ENCODE assay signal across 14 mouse cellular contexts in the genomic region with DNA sequence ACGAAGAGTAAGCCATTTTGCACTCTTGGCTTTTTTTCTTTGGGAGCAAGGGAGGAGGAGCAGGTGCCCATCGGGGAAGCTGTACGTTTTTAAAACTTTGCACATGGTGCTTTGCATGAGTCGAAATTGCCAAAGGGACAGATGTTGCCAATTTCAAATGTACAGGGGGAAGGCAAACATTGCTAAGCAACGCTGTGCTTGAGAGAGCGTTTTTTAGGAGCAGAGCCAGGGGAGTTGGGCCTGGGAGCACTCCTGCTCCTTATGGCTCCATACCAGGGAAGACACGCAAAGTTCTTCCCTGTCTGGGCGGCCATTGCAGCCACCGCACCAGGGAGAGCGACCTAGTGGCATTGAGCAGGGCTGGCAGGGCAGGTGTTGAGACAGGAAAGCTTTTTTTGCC.
A peak's percentile ranks its signal among the peaks of the same experiment; 100 is the strongest.
DNase-seq lines count a peak whose midpoint lies in the region; ATAC-seq lines count a peak whose summit lies in the region.
"Had no signal": no experiment of that assay in that cellular context is flagged by ENCODE, and none has a peak within 500 bp of the region (broad histone marks: within the 10 kb centered on the region; RNA-seq: fewer than 3 reads in every experiment).

No protein-coding gene starts in this region.

- 84% methylated on average over 10 of the region's 10 CpGs for WGBS in liver, embryonic 13.5 days (ENCODE audit: insufficient replicate concordance)

- H3K4me2 ChIP-seq in liver, embryonic 13.5 days, result no peak overlapping the region
- H3K4me2 ChIP-seq: lung, embryonic 14.5 days; stomach, embryonic 15.5 days had no signal

- H3K36me3 ChIP-seq in liver, embryonic 13.5 days, result peaks cover 77% of the 10 kb centered on the region
- H3K36me3 ChIP-seq: stomach, embryonic 15.5 days had no signal

- H3K9me3 ChIP-seq in liver, embryonic 13.5 days (replicated peaks), result no peaks in the 10 kb centered on the region
- H3K9me3 ChIP-seq: stomach, embryonic 15.5 days had no signal

- no peak overlapping the region for H3K9ac ChIP-seq in liver, embryonic 13.5 days
- H3K9ac ChIP-seq: lung, embryonic 14.5 days; stomach, embryonic 15.5 days had no signal

- 0 out of 2 replicates have a peak overlapping the region, but pooled peaks have one; percentile 3 for H3K27ac ChIP-seq in liver, embryonic 13.5 days
- H3K27ac ChIP-seq: stomach, embryonic 15.5 days had no signal

- DNase-seq in frontal cortex, postnatal 14 days (ENCODE audit: low spot score in 2 of 2), result peak; percentile 29 to 38
- DNase-seq in frontal cortex, postnatal 25 days (ENCODE audit: low spot score in 2 of 2), result no peak
- DNase-seq in liver, embryonic 13.5 days, result no peak
- DNase-seq in liver, result no peak
- DNase-seq in frontal cortex, postnatal 36 days (ENCODE audit: low spot score in 2 of 2), result peak; percentile 38 to 59
- peak; percentile 20 for DNase-seq in right cerebral cortex, postnatal 25 days
- DNase-seq in gastrocnemius, postnatal 25 days, result no peak
- no peak for DNase-seq in cerebellum, adult 11-12 months
- DNase-seq: adrenal gland, postnatal 14 days; cerebellum, adult 2 months; heart, adult 18-20 months; lung, embryonic 14.5 days had no signal

- ATAC-seq in liver, embryonic 13.5 days (ENCODE audit: low read depth), result no peak
- ATAC-seq: Patski had no signal

- H3K27me3 ChIP-seq in liver, embryonic 13.5 days, result no peaks in the 10 kb centered on the region
- H3K27me3 ChIP-seq: Patski; stomach, embryonic 15.5 days had no signal

- H3K4me1 ChIP-seq in liver, embryonic 13.5 days (replicated peaks), result peaks cover 32% of the 10 kb centered on the region
- H3K4me1 ChIP-seq: stomach, embryonic 15.5 days had no signal

- H3K4me3 ChIP-seq in liver, embryonic 13.5 days (replicated peaks), result no peak overlapping the region
- H3K4me3 ChIP-seq: stomach, embryonic 15.5 days had no signal

Comparison
In these comparisons a context has a peak if more than half of its experiments do, and no peak if none do; other contexts are left out.
1. DNase-seq: peak in frontal cortex, postnatal 14 days (2 of 2), frontal cortex, postnatal 36 days (2 of 2) and right cerebral cortex, postnatal 25 days (single experiment); none in frontal cortex, postnatal 25 days (0 of 2), liver, embryonic 13.5 days (single experiment), liver (single experiment), gastrocnemius, postnatal 25 days (single experiment) and cerebellum, adult 11-12 months (single experiment).